Mouse (Mus musculus) retina, postnatal 1 day (tissue): Measurements from ENCODE around the gene Gm49630.
"Not testable (repeated sequence)": the region's sequence is repeated elsewhere in the genome, so short reads cannot be mapped to it uniquely, and the experiment has no call there.

Source experiments
- DNase-seq: peaks from one replicate; pipeline ENCODE4 v3.0.0-alpha.2; 2012

Gene Gm49630

GRCm38 (mm10) chr17:7366676-7367374, 5.0 kb downstream of the Gm49630 start:
- DNase-seq, result peak; percentile 79

GRCm38 (mm10) chr17:7366265-7366664, 5.5 kb downstream of the Gm49630 start:
- DNase-seq, result peak; percentile 24

DNA sequence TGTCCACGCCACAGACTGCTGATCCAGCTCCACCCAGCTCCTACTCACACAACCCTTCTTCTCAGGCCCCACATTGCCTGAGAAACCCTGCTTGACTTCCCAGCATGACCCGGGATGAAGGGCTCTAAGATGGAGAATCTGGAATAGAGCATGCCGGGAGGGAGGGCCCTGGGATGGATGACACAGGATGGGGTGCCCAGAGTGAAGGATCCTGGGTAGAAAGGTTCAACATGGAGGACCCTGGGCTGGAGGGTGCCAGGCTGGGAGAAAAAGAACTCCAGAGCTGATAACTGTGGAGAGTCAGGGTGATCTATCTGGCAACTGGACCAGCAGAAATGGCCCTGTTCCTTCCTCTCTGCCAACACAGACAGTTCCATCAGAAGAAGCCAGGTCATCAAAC, 6.2 kb downstream of the Gm49630 start:
- DNase-seq, result not testable (repeated sequence)

DNA sequence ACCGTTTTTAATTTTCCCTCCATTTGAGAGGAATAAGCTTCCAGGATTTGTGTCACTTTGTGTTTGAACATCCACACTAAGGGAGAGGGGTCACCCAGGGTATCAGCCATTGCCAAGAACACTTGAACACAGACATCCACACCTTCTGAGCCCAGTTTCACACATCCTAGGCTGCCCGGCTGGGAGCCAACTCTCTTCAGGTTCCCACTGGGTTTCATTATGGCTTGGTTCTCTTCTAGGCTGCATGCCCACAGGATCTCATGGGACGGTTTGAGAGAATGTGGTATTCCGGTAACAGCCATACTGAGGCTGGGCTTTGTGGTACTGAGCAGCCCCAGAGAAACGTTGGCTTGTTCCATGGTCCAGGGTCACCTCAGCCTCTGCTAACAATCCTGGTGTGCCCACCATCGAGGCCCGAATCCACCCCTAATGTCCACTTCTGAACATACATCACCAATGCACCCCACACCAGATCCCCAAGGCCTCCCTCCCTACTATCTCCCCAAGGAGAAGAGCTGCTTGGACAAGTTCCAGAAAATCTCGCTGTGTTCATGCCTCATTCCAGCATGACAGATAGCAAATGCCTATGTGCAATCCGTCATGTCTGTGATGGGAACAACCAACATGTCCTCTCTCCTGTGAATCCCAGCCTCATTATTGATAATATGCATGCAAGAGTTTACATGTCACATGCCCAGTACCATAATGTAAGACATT, 10.9 kb downstream of the Gm49630 start:
- not testable (repeated sequence) for DNase-seq

DNA sequence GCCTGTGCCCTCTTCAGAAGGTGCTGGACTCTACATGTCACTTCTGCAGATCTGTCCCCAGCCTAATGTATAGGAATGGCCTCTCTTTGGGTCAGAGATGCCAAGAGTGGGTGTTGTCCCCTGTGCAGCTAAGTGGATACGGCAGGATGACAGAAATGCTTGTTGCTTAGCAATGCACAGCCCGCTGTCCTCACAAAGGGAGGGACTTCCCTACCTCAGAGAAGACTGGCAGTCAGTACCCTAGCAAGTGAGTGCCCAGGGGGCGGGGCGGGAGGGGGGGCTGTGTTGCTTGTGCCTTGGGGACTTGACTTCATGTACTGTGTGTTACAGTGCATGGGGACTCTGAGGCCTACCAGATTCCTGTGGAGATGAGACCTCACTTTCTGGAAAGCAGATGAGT, 12.0 kb downstream of the Gm49630 start:
- DNase-seq, result peak; percentile 59

DNA sequence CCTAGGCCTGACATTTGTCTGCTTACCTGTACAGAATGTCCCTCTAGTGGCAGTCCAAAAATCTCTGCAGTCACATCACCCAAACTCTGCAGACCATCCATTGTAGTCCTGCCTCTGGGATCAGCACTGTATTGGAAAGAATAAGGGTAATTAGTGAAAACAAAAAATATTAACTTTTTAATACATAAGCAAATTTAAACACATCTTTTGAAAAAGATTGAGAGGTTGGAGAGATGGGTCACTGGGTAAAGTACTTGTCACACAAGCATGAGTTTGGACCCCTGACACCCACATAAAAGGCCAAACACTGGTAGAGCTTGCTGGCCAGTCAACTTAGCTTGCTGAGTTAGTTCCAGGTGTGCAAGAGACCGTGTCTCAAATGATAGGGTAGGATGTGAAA, 19.2 kb downstream of the Gm49630 start, which contains the start of gene Ttll2:
Ttll2 (minus strand) TSS at position 101 of the 400 bp plus-strand sequence.
- DNase-seq, result not testable (repeated sequence)

GRCm38 (mm10) chr17:7348765-7349164, 23.0 kb downstream of the Gm49630 start:
- not testable (repeated sequence) for DNase-seq

DNA sequence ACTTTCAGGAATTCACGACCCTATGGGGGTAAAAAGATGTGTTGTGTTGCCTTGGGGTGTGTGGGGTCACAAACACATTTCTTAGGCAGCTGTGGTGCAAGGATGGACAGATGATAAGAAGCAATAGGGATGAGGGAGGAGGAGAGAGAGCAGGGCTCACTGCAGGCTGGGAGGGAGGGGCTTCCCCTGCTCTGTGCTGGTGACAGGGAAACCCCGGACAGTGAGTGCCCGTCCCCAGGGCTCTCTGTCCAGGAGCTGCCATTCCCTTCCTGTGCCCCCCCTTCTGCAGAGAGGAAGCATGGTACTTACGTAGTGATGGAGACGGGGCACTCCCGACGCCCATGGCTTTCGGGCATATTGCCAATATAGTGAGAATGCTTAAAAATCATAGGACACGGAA, 34.4 kb downstream of the Gm49630 start:
- not testable (repeated sequence) for DNase-seq

DNA sequence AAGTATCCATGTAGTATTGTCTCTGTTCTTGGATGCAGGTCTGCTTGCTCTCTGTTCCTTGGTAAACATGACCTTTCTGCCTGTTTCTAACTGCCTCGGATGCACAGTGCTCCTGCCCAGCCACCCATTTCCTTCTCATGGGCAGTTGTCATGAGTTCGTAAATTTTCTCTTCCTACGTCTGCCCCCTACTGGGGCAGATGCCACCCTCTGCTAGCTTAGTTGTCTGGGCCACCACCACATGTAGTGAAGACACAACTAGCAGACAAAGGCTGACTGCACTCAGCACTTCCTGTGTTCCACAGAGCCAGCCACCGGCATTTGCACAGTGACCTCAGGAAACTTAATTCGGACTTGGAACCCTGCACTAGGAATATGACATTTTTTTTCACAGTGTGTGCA, 39.0 kb downstream of the Gm49630 start:
- DNase-seq, result not testable (repeated sequence)

DNA sequence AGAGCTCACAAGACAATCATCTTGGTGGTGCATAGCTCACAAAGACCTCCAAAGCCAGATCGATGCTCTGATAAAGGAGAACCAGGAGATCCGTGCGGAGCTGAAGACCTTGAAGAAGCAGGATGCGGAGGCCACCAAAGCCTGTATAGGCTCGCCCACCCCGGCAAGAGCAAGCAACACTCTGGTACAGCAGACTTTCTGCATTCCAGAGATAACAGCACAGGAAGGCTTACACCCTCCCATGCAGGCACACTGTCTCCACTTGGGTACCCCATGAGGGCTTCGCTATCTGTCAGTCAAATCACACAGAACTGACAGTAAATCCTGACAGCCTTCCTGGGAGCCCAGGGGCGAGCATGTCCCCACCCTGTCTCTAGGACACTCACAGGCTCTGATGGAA, 45.4 kb downstream of the Gm49630 start:
- not testable (repeated sequence) for DNase-seq

DNA sequence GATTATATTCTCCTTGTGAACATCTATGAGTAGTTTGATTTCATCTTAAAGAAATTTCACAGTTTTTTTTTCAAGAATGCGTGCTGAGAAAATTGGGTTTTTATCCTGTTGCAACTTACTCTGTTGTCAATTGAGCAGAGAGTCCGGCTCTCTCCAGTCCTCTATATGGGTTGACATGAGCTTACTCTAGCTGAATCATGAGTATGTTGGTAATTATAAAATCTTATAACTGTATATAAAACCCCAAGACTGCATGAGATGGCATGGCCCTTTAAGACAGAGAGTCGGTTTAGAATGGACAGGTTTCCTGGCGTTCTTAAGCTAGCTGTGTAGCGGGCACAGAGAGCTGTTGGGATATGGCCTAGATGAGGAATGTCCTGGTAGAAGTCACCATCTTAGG, 47.4 kb downstream of the Gm49630 start, which contains the start of gene Tcp10a:
Tcp10a (plus strand) TSS at position 301 of the 400 bp plus-strand sequence.
- DNase-seq, result not testable (repeated sequence)

- not testable (repeated sequence) for DNase-seq
Measured at GRCm38 (mm10) chr17:7319789-7320188, 52.0 kb downstream of the Gm49630 start.

GRCm38 (mm10) chr17:7315693-7316382, 55.9 kb downstream of the Gm49630 start:
- not testable (repeated sequence) for DNase-seq

DNA sequence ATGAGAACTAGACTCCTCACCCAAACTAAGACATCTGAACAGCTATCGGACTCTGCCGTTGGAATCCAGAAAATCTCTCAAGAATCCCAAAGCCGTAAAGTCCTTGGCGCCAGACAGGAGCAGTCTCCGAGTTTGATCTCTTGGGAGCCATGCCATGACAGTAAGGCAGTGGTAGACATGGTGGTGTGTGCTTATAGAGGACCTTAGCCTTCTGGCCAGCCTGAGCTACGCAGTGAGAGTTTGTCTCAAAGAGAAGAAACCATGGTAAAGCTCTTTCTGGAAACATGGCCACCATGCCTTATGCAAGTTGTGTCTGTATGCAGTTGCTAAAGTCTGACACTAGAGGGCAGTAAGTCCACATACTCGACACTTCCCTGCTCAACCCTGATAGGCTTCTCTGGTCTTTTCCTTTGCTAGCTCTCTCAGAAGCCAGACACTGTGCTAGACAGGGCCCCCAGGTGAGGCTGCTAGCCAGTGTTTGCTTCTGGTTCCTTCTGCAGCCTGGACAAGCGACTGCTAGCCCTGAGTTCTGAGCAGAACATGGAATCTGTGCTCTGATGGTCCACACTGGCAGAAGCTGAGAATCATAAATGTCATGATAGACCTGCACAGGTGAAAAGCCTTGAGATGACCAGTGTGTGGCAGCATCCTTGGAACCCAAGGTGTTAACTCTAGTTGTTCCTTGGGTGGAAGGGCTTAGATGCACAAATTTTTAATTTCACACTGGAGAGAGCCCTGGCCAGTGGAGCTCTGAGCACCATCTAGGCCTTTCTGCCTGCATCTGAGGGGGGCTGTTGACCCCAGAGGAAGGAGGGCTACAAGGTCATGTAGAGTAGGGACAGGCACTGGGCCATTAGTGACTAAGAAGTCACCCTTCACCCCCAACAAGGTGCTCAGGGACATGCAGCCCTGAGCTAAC, 65.2 kb downstream of the Gm49630 start:
- not testable (repeated sequence) for DNase-seq
